Mouse (Mus musculus) limb, embryonic 14.5 days (tissue): ENCODE measurements around the gene Cptp. TPM values are rescaled to one million over a fixed set of nuclear protein-coding genes. Genes with fewer than 3 reads are reported as not detected.

Experiments used
- ATAC-seq: fragments of 200-750 bp; cut with Nextera tagmentation; 2 replicates; pipeline ENCODE4 v1.8.0; 2017; ENCODE audit warnings: low read depth, moderate number of reproducible peaks, moderate TSS enrichment; ENCODE audit not compliant: low FRiP score
- DNase-seq: peaks from one replicate; pipeline ENCODE4 v3.0.0-alpha.2; 2015; ENCODE audit warnings: low spot score
- H3K27ac ChIP-seq: fragments of 300-500 bp; sonication (generic); replicated peaks from 2 replicates; pipeline ENCODE4 v1.5.1; 2014; ENCODE audit warnings: low read depth, mild to moderate bottlenecking, low read length, moderate library complexity, mixed read lengths
- H3K27me3 ChIP-seq: fragments of 300-500 bp; sonication (generic); 2 replicates; pipeline ENCODE4 v1.6.1; 2014; ENCODE audit warnings: low read length, mixed read lengths; ENCODE audit not compliant: control insufficient read depth, insufficient read depth
- H3K36me3 ChIP-seq: fragments of 300-500 bp; sonication (generic); 2 replicates; pipeline ENCODE4 v1.6.1; 2014; ENCODE audit warnings: mild to moderate bottlenecking, low read length, moderate library complexity, mixed read lengths; ENCODE audit not compliant: control insufficient read depth, insufficient read depth
- H3K4me1 ChIP-seq: fragments of 300-500 bp; sonication (generic); 2 replicates; pipeline ENCODE4 v1.6.1; 2014; ENCODE audit warnings: antibody characterized with exemption, low read length, mixed read lengths; ENCODE audit not compliant: control insufficient read depth, insufficient read depth
- H3K4me2 ChIP-seq: fragments of 300-500 bp; sonication (generic); replicated peaks from 2 replicates; pipeline ENCODE4 v1.6.1; 2014; ENCODE audit warnings: low read depth, mild to moderate bottlenecking, low read length, moderate library complexity; ENCODE audit not compliant: severe bottlenecking
- H3K4me3 ChIP-seq: fragments of 300-500 bp; sonication (generic); replicated peaks from 2 replicates; pipeline ENCODE4 v1.5.1; 2014; ENCODE audit warnings: low read length
- H3K9ac ChIP-seq: fragments of 300-500 bp; sonication (generic); 2 replicates; pipeline ENCODE4 v1.6.1; 2014; ENCODE audit warnings: mild to moderate bottlenecking, low read depth, low read length, moderate library complexity; ENCODE audit not compliant: severe bottlenecking
- H3K9me3 ChIP-seq: fragments of 300-500 bp; sonication (generic); 2 replicates; pipeline ENCODE4 v1.6.1; 2016; ENCODE audit warnings: low read length; ENCODE audit not compliant: control insufficient read depth
- POLR2A ChIP-seq: fragments of 200-500 bp; IDR thresholded peaks from 2 replicates; pipeline ENCODE4 v1.8.0; 2012; ENCODE audit warnings: inconsistent platforms, mild to moderate bottlenecking, moderate library complexity, borderline replicate concordance; ENCODE audit not compliant: insufficient read depth, insufficient read length; ENCODE audit errors: extremely low read depth
- WGBS: fragments of 180-500 bp; shearing (Covaris S2); extraction: QIAGEN DNeasy Blood & Tissue Kit; methylation state at CpG from one replicate; pipeline ENCODE4 v1.1.7; 2014; 5-methylcytosine and 5-hydroxymethylcytosine counted together
- polyA plus RNA-seq, 2 experiments: library from polyadenylated mRNA; depleted of rRNA in 1 of 2; stranded (reverse) in 1 of 2; unstranded in 1 of 2; fragments of >200 nt; fragmentation: Nextera tagmentation in 1 of 2; extraction: Ambion mirVana in 1 of 2; gene quantifications; 2 replicates each; pipeline versions ENCODE4 v1.2.1 to v1.2.3; 2012 to 2014

Gene Cptp
- polyA plus RNA-seq, 2 experiments = 15.0 to 19.2 TPM

- H3K9me3 ChIP-seq = no peaks in the 10 kb centered on the region
- H3K4me3 ChIP-seq = no peak overlapping the region
- DNase-seq = no peak
- peaks cover 49% of the 10 kb centered on the region for H3K36me3 ChIP-seq
- WGBS = 93% methylated on average over 12 of the region's 12 CpGs
- TF ChIP-seq POLR2A = no peak
- no peak for ATAC-seq
- no peak overlapping the region for H3K27ac ChIP-seq
- H3K4me1 ChIP-seq = no peaks in the 10 kb centered on the region
- no peak overlapping the region for H3K4me2 ChIP-seq
- H3K9ac ChIP-seq = no peak overlapping the region
- no peaks in the 10 kb centered on the region for H3K27me3 ChIP-seq
Observed at GRCm38 (mm10) chr4:155856071-155856470, 13.2 kb downstream of the Cptp start.

- H3K4me3 ChIP-seq = no peak overlapping the region
- no peaks in the 10 kb centered on the region for H3K27me3 ChIP-seq
- 95% methylated on average over 11 of the region's 12 CpGs for WGBS
- no peaks in the 10 kb centered on the region for H3K4me1 ChIP-seq
- peaks cover 44% of the 10 kb centered on the region for H3K36me3 ChIP-seq
- H3K4me2 ChIP-seq = no peak overlapping the region
- H3K27ac ChIP-seq = no peak overlapping the region
- no peak for ATAC-seq
- TF ChIP-seq POLR2A = no peak
- no peak overlapping the region for H3K9ac ChIP-seq
- no peak for DNase-seq
- H3K9me3 ChIP-seq = no peaks in the 10 kb centered on the region
Observed at GRCm38 (mm10) chr4:155854991-155855390, 14.2 kb downstream of the Cptp start.

DNA sequence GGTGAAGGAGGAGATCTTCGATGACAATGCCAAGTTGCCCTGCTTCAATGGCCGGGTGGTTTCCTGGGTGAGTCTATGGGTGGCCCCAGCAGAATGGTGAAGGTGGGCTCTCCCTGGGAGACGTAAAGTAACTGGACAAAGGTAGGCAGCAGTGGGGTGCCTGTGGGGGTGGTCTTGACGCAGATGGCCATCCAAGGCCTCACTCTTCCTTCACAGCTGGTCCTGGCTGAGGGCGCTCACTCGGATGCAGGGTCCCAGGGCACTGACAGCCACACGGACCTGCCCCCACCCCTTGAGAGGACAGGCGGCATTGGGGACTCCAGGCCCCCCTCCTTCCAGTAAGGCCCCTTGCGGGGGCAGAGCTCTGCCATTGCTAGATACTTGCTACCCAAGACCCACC, 15.8 kb downstream of the Cptp start:
- H3K9ac ChIP-seq = no peak overlapping the region
- ATAC-seq = no peak
- H3K4me3 ChIP-seq = no peak overlapping the region
- WGBS = 90% methylated on average over 9 of the region's 9 CpGs
- H3K9me3 ChIP-seq = no peaks in the 10 kb centered on the region
- H3K4me2 ChIP-seq = no peak overlapping the region
- no peak for TF ChIP-seq POLR2A
- peaks cover 39% of the 10 kb centered on the region for H3K36me3 ChIP-seq
- no peak overlapping the region for H3K27ac ChIP-seq
- no peaks in the 10 kb centered on the region for H3K27me3 ChIP-seq
- no peak for DNase-seq
- H3K4me1 ChIP-seq = peaks cover 6% of the 10 kb centered on the region; the same call in 1 of the 2 replicates

DNA sequence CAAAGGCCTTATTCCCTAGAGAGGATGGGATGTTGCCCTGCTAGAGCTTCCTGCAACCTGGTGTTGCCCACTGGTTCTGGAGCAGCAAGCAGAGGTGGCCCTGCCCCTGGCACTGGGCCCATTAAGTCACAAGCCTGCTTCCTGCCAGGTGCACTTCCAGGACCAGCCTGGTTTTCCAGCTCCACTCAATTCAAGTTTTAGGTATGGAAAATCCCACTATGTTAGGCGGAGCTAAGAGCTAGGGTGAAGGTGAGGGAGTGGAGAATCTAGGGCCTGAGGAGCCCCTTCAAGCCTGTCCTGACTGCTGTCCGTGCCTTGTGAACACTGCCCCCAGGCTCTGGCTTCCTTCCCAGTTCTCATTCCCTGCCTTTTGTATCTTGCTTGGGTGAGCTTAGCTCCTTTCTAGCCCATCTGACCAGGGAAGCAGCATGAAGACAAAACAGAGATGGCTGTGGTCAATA, 17.3 kb downstream of the Cptp start:
- Histone ChIP-seq H3K4me1 (peaks cover 12% of the 10 kb centered on the region; the same call in 1 of the 2 replicates), H3K27me3 (no peaks in the 10 kb centered on the region), H3K4me2 (no peak overlapping the region), H3K27ac (no peak overlapping the region), H3K4me3 (no peak overlapping the region), H3K9ac (no peak overlapping the region), H3K36me3 (peaks cover 26% of the 10 kb centered on the region), H3K9me3 (no peaks in the 10 kb centered on the region)
- no peak for DNase-seq
- no peak for TF ChIP-seq POLR2A
- ATAC-seq = no peak
- WGBS = 75% methylated on average over 2 of the region's 2 CpGs

DNA sequence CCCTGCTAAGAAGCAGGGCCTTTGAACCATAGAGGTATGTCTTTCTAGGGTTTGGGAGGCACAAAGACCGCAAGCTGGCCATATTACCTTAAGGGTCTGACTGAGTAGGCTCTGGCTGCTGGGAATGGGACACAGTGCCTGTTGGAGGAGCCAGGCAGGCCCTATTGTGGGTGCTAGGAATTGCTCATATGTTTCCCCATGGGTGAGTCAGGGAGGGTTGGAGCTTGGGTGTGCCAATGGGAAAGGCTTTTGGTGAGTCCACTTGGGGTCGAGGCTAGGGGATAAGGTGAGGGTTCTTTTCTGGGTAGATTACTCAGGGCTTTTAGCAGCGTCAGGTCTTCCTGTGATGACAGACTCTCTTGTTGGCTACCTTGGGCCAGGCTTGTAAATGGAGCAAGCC, 17.9 kb downstream of the Cptp start:
- no peak for TF ChIP-seq POLR2A
- ATAC-seq = no peak

More for the DNA sequence above, 17.9 kb downstream of the Cptp start:
- peaks cover 12% of the 10 kb centered on the region; the same call in 1 of the 2 replicates for H3K4me1 ChIP-seq
- no peak for DNase-seq
- no peaks in the 10 kb centered on the region for H3K27me3 ChIP-seq
- peaks cover 20% of the 10 kb centered on the region for H3K36me3 ChIP-seq
- no peak overlapping the region for H3K27ac ChIP-seq
- no peak overlapping the region for H3K4me2 ChIP-seq
- no peaks in the 10 kb centered on the region for H3K9me3 ChIP-seq
- WGBS = 88% methylated on average over 3 of the region's 3 CpGs
- no peak overlapping the region for H3K4me3 ChIP-seq
- H3K9ac ChIP-seq = no peak overlapping the region
